Mouse (Mus musculus): ENCODE measurements around the gene Canx.

DNA sequence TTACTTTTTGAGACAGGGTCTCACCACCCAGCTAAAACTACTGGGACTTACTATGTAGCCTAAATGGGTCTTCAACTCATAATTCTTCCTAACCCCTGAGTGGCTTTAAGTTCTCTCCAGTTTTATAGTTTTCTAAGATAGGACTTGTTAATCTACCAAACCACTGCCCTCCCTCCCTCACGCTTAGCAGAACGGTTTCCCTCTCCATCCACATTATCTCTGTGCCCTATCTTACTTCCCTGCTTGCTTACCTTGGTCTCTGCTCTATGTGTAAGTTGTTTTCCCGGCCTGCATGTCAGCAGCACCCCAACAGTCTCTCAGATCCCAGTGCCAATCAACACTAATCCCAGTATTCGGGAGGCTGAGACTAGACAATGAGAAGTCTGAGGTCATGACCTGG lies 11.4 kb upstream of the Canx start:
- no peak for TF ChIP-seq CTCF (IDR thresholded peaks at IDR 0.05; ENCODE audit: extremely low read depth, insufficient read depth, low read length)
- TF ChIP-seq POLR2A (IDR thresholded peaks at IDR 0.05; ENCODE audit: extremely low read depth, insufficient read depth, low read length) = no peak

Measured in cortical plate, adult 2 months (tissue).